Mouse (Mus musculus) limb, embryonic 10.5 days (tissue): ENCODE measurements around the gene Mark3. TPM values are rescaled to one million over a fixed set of nuclear protein-coding genes. Genes with fewer than 3 reads are reported as not detected.

Experiments
- DNase-seq: peaks from one replicate; pipeline ENCODE4 v3.0.0-alpha.2; 2017; ENCODE audit warnings: low spot score
- H3K27ac ChIP-seq: fragments of 300-500 bp; sonication (generic); 2 replicates; pipeline ENCODE4 v1.5.1; 2016; ENCODE audit warnings: mild to moderate bottlenecking
- H3K27me3 ChIP-seq: fragments of 300-500 bp; sonication (generic); 2 replicates; pipeline ENCODE4 v1.6.1; 2016; ENCODE audit warnings: low read depth, mild to moderate bottlenecking; ENCODE audit not compliant: poor library complexity, severe bottlenecking
- H3K36me3 ChIP-seq: fragments of 300-500 bp; sonication (generic); 2 replicates; pipeline ENCODE4 v1.6.1; 2016; ENCODE audit warnings: mild to moderate bottlenecking, moderate library complexity
- H3K4me1 ChIP-seq: fragments of 300-500 bp; sonication (generic); 2 replicates; pipeline ENCODE4 v1.6.1; 2016
- H3K4me3 ChIP-seq: fragments of 300-500 bp; sonication (generic); 2 replicates; pipeline ENCODE4 v1.5.1; 2016; ENCODE audit warnings: mild to moderate bottlenecking, moderate library complexity
- H3K9me3 ChIP-seq: fragments of 300-500 bp; sonication (generic); replicated peaks from 2 replicates; pipeline ENCODE4 v1.6.1; 2016; ENCODE audit warnings: mild to moderate bottlenecking
- WGBS: fragments of 180-500 bp; shearing (Covaris S2); methylation state at CpG from one replicate; pipeline ENCODE4 v1.1.7; 2016; 5-methylcytosine and 5-hydroxymethylcytosine counted together
- polyA plus RNA-seq: library from polyadenylated mRNA; unstranded; fragments of >200 nt; fragmentation: Nextera tagmentation; extraction: Ambion mirVana; gene quantifications from 2 replicates; pipeline ENCODE4 v1.2.1, GENCODE M21; 2016

The Mark3 gene
- polyA plus RNA-seq, 1 experiment from 2014 or later = 50.6 TPM

DNA sequence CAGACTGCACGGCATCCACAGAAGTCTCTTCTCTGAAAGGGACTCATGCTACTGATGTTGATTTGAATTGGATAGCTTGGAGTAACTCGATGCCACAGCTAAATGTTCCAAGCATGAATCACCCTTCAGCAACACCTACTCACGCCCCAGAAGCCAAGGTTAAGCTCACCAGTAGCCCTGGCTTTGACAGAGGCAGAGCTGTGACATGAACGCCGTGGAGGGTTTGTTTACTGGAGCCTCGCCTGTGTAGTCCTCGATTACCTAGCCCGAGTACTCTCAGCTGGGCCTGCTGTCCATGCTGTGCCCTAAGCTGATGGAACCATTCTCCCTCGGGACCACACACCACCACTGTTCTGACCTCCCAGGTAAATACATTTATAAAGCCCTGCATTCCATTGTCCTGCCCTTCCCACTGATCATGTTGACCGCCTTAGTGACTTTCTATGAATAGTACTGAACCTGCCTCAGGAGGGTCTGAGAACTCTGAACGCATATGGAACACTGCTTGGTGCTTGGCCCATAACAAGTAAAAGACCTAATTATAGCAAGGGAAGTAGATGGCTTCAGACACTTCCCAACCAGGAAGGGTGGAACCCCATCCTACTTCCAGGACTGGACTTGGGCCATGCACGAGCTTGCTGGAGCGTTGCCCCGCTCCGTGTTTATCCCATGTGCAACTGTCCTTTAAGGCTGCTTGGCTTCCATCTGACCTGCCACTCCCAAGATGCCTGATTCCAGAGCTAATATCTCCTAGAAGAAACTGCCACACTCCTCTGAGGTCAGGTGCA lies 131.1 kb downstream of the Mark3 start:
- WGBS = 75% methylated on average over 15 of the region's 15 CpGs
- Histone ChIP-seq H3K9me3 (no peaks in the 10 kb centered on the region), H3K4me1 (peaks cover 17% of the 10 kb centered on the region), H3K36me3 (peaks cover 38% of the 10 kb centered on the region), H3K27me3 (no peaks in the 10 kb centered on the region), H3K4me3 (no peak overlapping the region), H3K27ac (no peak overlapping the region)
- no peak for DNase-seq

Other genes starting within 250 kb of the Mark3 start
- gene Cdc42bpb, start 196.8 kb upstream of the Mark3 start, polyA plus RNA-seq = 30.4 and 32.0 TPM in 2 replicates
- gene Lbhd2, start 167.7 kb upstream of the Mark3 start, polyA plus RNA-seq = not detected in 2 replicates
- gene Exoc3l4, start 157.5 kb upstream of the Mark3 start, polyA plus RNA-seq = 5.1 and 6.5 TPM in 2 replicates
- gene Tnfaip2, start 132.1 kb upstream of the Mark3 start, polyA plus RNA-seq = 4.3 and 6.0 TPM in 2 replicates
- gene Gm266, start 88.7 kb upstream of the Mark3 start, polyA plus RNA-seq = 11.4 and 13.7 TPM in 2 replicates
- 669 and 688 TPM in 2 replicates for gene Eif5, start 36.5 kb upstream of the Mark3 start, polyA plus RNA-seq
- gene Ckb, start 97.8 kb downstream of the Mark3 start, polyA plus RNA-seq = 46.5 and 55.9 TPM in 2 replicates
- gene Trmt61a, start 103.6 kb downstream of the Mark3 start, polyA plus RNA-seq = 18.2 and 21.0 TPM in 2 replicates
- gene Bag5, start 138.7 kb downstream of the Mark3 start, polyA plus RNA-seq = 52.6 and 52.9 TPM in 2 replicates
- 57.4 and 64.8 TPM in 2 replicates for gene Apopt1, start 138.7 kb downstream of the Mark3 start, polyA plus RNA-seq
- 87.5 and 98.0 TPM in 2 replicates for gene Klc1, start 184.3 kb downstream of the Mark3 start, polyA plus RNA-seq
- gene Xrcc3, start 239.3 kb downstream of the Mark3 start, polyA plus RNA-seq = 21.6 and 23.9 TPM in 2 replicates
- gene Zfyve21, start 239.6 kb downstream of the Mark3 start, polyA plus RNA-seq = 69.8 and 75.8 TPM in 2 replicates